Mouse (Mus musculus): ENCODE measurements around the gene Atxn1.

DNA sequence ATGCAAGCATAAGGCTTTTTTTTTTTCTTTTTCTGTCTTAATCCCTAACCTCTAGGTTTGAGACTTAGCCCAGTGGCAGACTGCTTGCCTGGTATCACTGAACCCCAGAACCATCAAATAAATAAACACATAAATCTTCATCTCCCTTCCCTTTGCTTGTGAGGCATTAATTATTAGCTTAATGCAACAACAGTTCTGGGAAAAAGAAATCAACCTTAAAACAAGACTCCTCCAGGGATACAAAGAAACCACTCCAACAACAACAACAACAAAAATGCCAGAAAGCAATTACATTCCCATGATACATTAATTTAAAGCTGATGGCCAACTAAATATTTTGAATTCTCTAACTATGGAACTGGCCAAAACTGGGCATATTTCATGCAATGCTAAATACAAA, 28.0 kb downstream of the Atxn1 start:
- TF ChIP-seq CTCF (IDR thresholded peaks at IDR 0.05) = no peak
- no peak for TF ChIP-seq EP300 (IDR thresholded peaks at IDR 0.05)

All from lung, postnatal 0 days (tissue).